Mouse (Mus musculus): ENCODE measurements around the gene Saysd1. TPM values are rescaled to one million over a fixed set of nuclear protein-coding genes. Genes with fewer than 3 reads are reported as not detected.

Saysd1 gene
- polyA plus RNA-seq, 1 experiment from 2014 or later: 11.2 TPM

GRCm38 (mm10) chr14:20077181-20077580 is 61.2 kb downstream of the Saysd1 start:
- Histone ChIP-seq H3K4me3 (ENCODE audit: low read length) (no peak overlapping the region), H3K27me3 (ENCODE audit: control insufficient read depth, insufficient read depth, low read length) (no peaks in the 10 kb centered on the region), H3K27ac (ENCODE audit: low read depth, low read length) (no peak overlapping the region), H3K9me3 (ENCODE audit: control insufficient read depth, low read length) (no peaks in the 10 kb centered on the region), H3K36me3 (ENCODE audit: control insufficient read depth, insufficient read depth, low read length) (no peaks in the 10 kb centered on the region), H3K4me1 (ENCODE audit: control insufficient read depth, insufficient read depth, low read length) (peaks cover 12% of the 10 kb centered on the region; the same call in 1 of the 2 replicates), H3K4me2 (replicated peaks; ENCODE audit: low read depth, low read length) (no peak overlapping the region), H3K9ac (ENCODE audit: low read depth, low read length) (no peak overlapping the region)
- WGBS: 76% methylated on average over 6 of the region's 6 CpGs
- 0 out of 2 replicates have a peak, but pooled peaks have one; percentile 24 for ATAC-seq (ENCODE audit: low FRiP score, low TSS enrichment)

GRCm38 (mm10) chr14:20075544-20075943 is 62.8 kb downstream of the Saysd1 start:
- WGBS: 89% methylated on average over 7 of the region's 7 CpGs
- no peak overlapping the region for H3K4me3 ChIP-seq (ENCODE audit: low read length)
- no peaks in the 10 kb centered on the region for H3K36me3 ChIP-seq (ENCODE audit: control insufficient read depth, insufficient read depth, low read length)
- H3K27me3 ChIP-seq (ENCODE audit: control insufficient read depth, insufficient read depth, low read length): no peaks in the 10 kb centered on the region
- H3K4me1 ChIP-seq (ENCODE audit: control insufficient read depth, insufficient read depth, low read length): no peaks in the 10 kb centered on the region
- no peak overlapping the region for H3K9ac ChIP-seq (ENCODE audit: low read depth, low read length)
- H3K4me2 ChIP-seq (replicated peaks; ENCODE audit: low read depth, low read length): no peak overlapping the region
- no peak overlapping the region for H3K27ac ChIP-seq (ENCODE audit: low read depth, low read length)
- no peaks in the 10 kb centered on the region for H3K9me3 ChIP-seq (ENCODE audit: control insufficient read depth, low read length)
- no peak for ATAC-seq (ENCODE audit: low FRiP score, low TSS enrichment)

DNA sequence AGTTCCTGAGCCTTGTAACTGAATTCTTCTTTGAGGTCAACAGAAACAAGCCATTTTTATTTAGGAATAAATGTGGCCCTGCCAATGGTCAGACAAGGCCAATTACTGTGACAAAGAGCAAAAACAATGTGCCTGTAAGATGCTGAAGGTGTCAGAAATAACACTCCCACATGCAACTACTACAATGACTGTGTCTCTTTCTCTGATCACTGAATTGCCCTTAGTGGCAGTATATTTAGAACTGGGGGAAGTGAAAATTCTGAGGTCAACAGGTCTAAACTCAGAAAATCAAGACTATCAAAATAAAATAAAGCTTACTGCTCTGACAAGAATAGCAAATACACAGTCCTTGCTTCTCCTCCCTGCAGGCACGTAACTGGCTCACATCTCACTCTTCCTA is 63.6 kb downstream of the Saysd1 start:
- H3K4me2 ChIP-seq (replicated peaks; ENCODE audit: low read depth, low read length): no peak overlapping the region
- no peaks in the 10 kb centered on the region for H3K27me3 ChIP-seq (ENCODE audit: control insufficient read depth, insufficient read depth, low read length)
- no peaks in the 10 kb centered on the region for H3K36me3 ChIP-seq (ENCODE audit: control insufficient read depth, insufficient read depth, low read length)
- H3K4me3 ChIP-seq (ENCODE audit: low read length): no peak overlapping the region
- no peaks in the 10 kb centered on the region for H3K4me1 ChIP-seq (ENCODE audit: control insufficient read depth, insufficient read depth, low read length)
- no peak overlapping the region for H3K27ac ChIP-seq (ENCODE audit: low read depth, low read length)
- H3K9me3 ChIP-seq (ENCODE audit: control insufficient read depth, low read length): no peaks in the 10 kb centered on the region
- WGBS: 44% methylated on average over 1 of the region's 1 CpGs
- no peak for ATAC-seq (ENCODE audit: low FRiP score, low TSS enrichment)
- no peak overlapping the region for H3K9ac ChIP-seq (ENCODE audit: low read depth, low read length)

DNA sequence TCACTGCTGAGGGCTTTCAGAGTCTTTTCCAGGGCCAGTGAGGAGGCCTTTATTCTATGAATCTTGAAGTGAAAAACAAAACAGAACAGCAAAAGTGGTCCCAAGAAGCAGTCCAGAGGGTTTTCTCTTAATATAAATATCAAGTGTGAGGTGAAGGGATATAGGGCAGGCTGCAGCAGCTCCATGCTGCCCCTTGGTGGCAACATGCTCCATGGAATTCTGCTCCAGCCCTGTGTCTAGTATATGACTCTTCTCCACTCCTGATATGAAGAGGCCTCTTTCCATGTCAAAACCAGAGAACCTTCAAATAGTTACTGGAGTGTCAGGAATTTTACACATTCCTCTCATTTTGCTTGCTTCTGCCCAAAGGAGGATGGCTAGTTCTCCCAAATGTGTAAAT is 67.7 kb downstream of the Saysd1 start:
- H3K36me3 ChIP-seq (ENCODE audit: control insufficient read depth, insufficient read depth, low read length): no peaks in the 10 kb centered on the region
- no peaks in the 10 kb centered on the region for H3K27me3 ChIP-seq (ENCODE audit: control insufficient read depth, insufficient read depth, low read length)
- ATAC-seq (ENCODE audit: low FRiP score, low TSS enrichment): no peak
- no peak overlapping the region for H3K27ac ChIP-seq (ENCODE audit: low read depth, low read length)
- H3K4me2 ChIP-seq (replicated peaks; ENCODE audit: low read depth, low read length): no peak overlapping the region
- no peaks in the 10 kb centered on the region for H3K4me1 ChIP-seq (ENCODE audit: control insufficient read depth, insufficient read depth, low read length)
- H3K4me3 ChIP-seq (ENCODE audit: low read length): no peak overlapping the region
- no peaks in the 10 kb centered on the region for H3K9me3 ChIP-seq (ENCODE audit: control insufficient read depth, low read length)
- no peak overlapping the region for H3K9ac ChIP-seq (ENCODE audit: low read depth, low read length)

- 92% methylated on average over 2 of the region's 2 CpGs for WGBS
- ATAC-seq (ENCODE audit: low FRiP score, low TSS enrichment): no peak
- Histone ChIP-seq H3K4me1 (ENCODE audit: control insufficient read depth, insufficient read depth, low read length) (no peaks in the 10 kb centered on the region), H3K4me2 (replicated peaks; ENCODE audit: low read depth, low read length) (no peak overlapping the region), H3K27ac (ENCODE audit: low read depth, low read length) (no peak overlapping the region), H3K4me3 (ENCODE audit: low read length) (no peak overlapping the region), H3K27me3 (ENCODE audit: control insufficient read depth, insufficient read depth, low read length) (no peaks in the 10 kb centered on the region), H3K36me3 (ENCODE audit: control insufficient read depth, insufficient read depth, low read length) (no peaks in the 10 kb centered on the region), H3K9ac (ENCODE audit: low read depth, low read length) (no peak overlapping the region), H3K9me3 (ENCODE audit: control insufficient read depth, low read length) (no peaks in the 10 kb centered on the region)
Observed at GRCm38 (mm10) chr14:20068365-20068764, 70.0 kb downstream of the Saysd1 start.

DNA sequence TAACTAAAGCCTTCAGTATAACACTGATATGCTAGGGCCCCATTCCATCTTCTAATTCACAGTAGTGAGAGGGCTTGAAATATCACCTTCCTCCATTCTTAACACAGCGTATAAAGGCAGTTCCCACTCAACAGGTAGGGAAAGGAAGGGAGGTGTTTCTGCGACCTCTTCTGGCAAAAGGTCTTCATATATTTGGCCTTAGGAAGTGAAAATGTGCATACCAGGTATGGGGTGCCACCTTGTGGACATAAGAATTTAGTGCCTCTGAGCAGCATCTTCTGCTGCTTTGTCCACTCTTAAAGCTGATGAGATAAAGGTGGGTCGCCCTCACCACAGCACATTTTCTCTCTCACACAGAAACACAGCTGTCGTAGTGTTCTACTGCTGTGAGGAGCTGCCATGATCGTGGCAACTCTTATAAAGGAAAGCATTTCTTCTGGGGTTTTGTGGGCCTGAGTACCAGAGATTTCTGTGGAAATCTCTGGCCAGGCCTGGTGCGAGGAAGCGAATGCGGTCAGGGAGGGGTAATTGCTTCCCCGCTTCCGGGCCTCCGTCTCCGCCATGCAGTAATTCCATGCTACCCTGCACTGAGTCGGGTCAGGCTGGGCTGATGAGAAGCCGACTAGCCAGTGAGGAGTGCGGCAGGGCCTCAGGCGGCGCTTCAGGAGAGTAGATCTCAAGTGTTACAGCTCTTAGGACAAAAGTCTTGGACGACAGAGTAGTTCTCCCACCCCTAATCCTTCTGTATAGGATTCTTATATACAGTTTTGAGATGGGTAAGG is 70.8 kb downstream of the Saysd1 start:
- Histone ChIP-seq H3K4me3 (ENCODE audit: low read length) (no peak overlapping the region), H3K9me3 (ENCODE audit: control insufficient read depth, low read length) (no peaks in the 10 kb centered on the region), H3K4me2 (replicated peaks; ENCODE audit: low read depth, low read length) (no peak overlapping the region), H3K36me3 (ENCODE audit: control insufficient read depth, insufficient read depth, low read length) (no peaks in the 10 kb centered on the region), H3K27ac (ENCODE audit: low read depth, low read length) (no peak overlapping the region), H3K9ac (ENCODE audit: low read depth, low read length) (no peak overlapping the region), H3K27me3 (ENCODE audit: control insufficient read depth, insufficient read depth, low read length) (no peaks in the 10 kb centered on the region), H3K4me1 (ENCODE audit: control insufficient read depth, insufficient read depth, low read length) (no peaks in the 10 kb centered on the region)
- ATAC-seq (ENCODE audit: low FRiP score, low TSS enrichment): peak; percentile 77
- 32% methylated on average over 18 of the region's 18 CpGs for whole genome bisulfite sequencing

DNA sequence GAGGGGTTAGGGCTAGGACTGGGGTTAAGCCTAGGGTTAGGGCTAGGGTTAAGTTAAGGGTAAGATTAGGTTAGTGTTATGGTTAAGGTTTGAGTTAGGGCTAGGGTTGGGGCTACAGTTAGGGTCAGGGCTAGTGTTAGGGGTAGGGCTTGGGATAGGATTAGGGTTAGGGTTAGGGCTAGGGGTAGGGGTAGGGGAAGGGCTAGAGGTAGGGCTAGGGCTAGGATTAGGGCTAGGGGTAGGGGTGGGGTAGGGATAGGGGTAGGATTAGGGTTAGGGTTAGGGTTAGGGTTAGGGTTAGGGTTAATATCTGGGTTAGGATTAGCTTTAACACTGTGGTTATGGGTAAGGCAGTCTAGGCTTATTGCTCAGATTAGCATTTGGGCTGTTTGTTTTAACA is 73.6 kb downstream of the Saysd1 start:
- Histone ChIP-seq H3K27me3 (ENCODE audit: control insufficient read depth, insufficient read depth, low read length) (no peaks in the 10 kb centered on the region), H3K36me3 (ENCODE audit: control insufficient read depth, insufficient read depth, low read length) (no peaks in the 10 kb centered on the region), H3K4me3 (ENCODE audit: low read length) (no peak overlapping the region), H3K4me2 (replicated peaks; ENCODE audit: low read depth, low read length) (no peak overlapping the region), H3K9me3 (ENCODE audit: control insufficient read depth, low read length) (no peaks in the 10 kb centered on the region), H3K27ac (ENCODE audit: low read depth, low read length) (no peak overlapping the region), H3K9ac (ENCODE audit: low read depth, low read length) (no peak overlapping the region), H3K4me1 (ENCODE audit: control insufficient read depth, insufficient read depth, low read length) (no peaks in the 10 kb centered on the region)
- no peak; the same call in 1 of the 2 replicates for ATAC-seq (ENCODE audit: low FRiP score, low TSS enrichment)

- Histone ChIP-seq H3K9me3 (ENCODE audit: control insufficient read depth, low read length) (no peaks in the 10 kb centered on the region), H3K36me3 (ENCODE audit: control insufficient read depth, insufficient read depth, low read length) (no peaks in the 10 kb centered on the region), H3K4me1 (ENCODE audit: control insufficient read depth, insufficient read depth, low read length) (no peaks in the 10 kb centered on the region), H3K4me2 (replicated peaks; ENCODE audit: low read depth, low read length) (no peak overlapping the region), H3K4me3 (ENCODE audit: low read length) (no peak overlapping the region), H3K27ac (ENCODE audit: low read depth, low read length) (no peak overlapping the region), H3K9ac (ENCODE audit: low read depth, low read length) (no peak overlapping the region), H3K27me3 (ENCODE audit: control insufficient read depth, insufficient read depth, low read length) (no peaks in the 10 kb centered on the region)
- ATAC-seq (ENCODE audit: low FRiP score, low TSS enrichment): no peak
- WGBS: 42% methylated on average over 2 of the region's 2 CpGs
Observed at GRCm38 (mm10) chr14:20048481-20048835, 89.9 kb downstream of the Saysd1 start.

DNA sequence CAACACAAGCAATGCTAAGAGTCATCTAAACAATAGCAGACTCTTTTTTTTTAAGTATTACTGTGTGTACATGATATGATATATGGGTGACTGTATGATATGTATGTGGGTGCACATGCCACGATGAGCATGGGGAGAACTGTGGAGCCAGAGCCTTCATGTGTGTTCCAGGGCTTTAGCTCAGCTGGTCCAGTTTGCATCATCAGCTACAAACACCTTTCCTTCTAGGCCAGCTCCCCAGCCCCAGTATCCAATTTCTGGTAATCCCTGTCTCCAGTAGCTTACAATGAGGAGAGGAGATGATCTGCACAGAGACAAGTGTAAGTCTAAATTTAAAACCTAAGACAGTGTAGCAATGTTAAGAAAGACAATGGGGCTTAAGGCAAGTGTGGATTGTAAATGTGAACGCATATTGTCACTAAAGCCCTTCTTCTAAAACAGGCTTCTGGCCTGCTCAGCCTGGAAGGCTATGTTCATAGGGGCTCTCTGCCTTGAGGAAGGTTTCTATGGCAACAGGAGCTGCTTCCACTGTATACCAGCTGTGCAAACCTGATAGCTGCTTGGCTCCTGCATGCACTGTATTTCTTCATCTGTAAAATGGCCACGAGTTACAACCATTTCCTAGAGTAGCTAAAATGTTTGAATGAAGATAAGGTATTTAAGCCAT is 90.4 kb downstream of the Saysd1 start:
- no peak overlapping the region for H3K4me3 ChIP-seq (ENCODE audit: low read length)
- no peaks in the 10 kb centered on the region for H3K36me3 ChIP-seq (ENCODE audit: control insufficient read depth, insufficient read depth, low read length)
- H3K4me1 ChIP-seq (ENCODE audit: control insufficient read depth, insufficient read depth, low read length): no peaks in the 10 kb centered on the region
- H3K27me3 ChIP-seq (ENCODE audit: control insufficient read depth, insufficient read depth, low read length): no peaks in the 10 kb centered on the region
- WGBS: 59% methylated on average over 3 of the region's 3 CpGs
- no peak for ATAC-seq (ENCODE audit: low FRiP score, low TSS enrichment)
- H3K9me3 ChIP-seq (ENCODE audit: control insufficient read depth, low read length): no peaks in the 10 kb centered on the region
- H3K27ac ChIP-seq (ENCODE audit: low read depth, low read length): no peak overlapping the region
- H3K9ac ChIP-seq (ENCODE audit: low read depth, low read length): no peak overlapping the region
- H3K4me2 ChIP-seq (replicated peaks; ENCODE audit: low read depth, low read length): no peak overlapping the region
